Mouse (Mus musculus) heart, adult 2 months (tissue): Measurements from ENCODE around the gene Axin1. TPM values are rescaled to one million over a fixed set of nuclear protein-coding genes. Genes with fewer than 3 reads are reported as not detected.
"Not testable (repeated sequence)": the region's sequence is repeated elsewhere in the genome, so short reads cannot be mapped to it uniquely, and the experiment has no call there.

ENCODE experiments used
- DNase-seq, 2 experiments: peaks; one replicate each; pipeline ENCODE4 v3.0.0; 2021
- H3K27ac ChIP-seq: fragments of 200-600 bp; 2 replicates; pipeline ENCODE4 v1.8.1; 2022
- H3K27me3 ChIP-seq: fragments of 200-500 bp; 2 replicates; pipeline ENCODE4 v1.6.1; 2012; ENCODE audit warnings: mild to moderate bottlenecking, low read length, inconsistent platforms, mixed read lengths; ENCODE audit not compliant: control insufficient read depth, insufficient read depth
- H3K36me3 ChIP-seq: fragments of 200-500 bp; 2 replicates; pipeline ENCODE4 v1.6.1; 2012; ENCODE audit warnings: low read length, inconsistent platforms; ENCODE audit not compliant: control insufficient read depth, insufficient read depth
- H3K4me1 ChIP-seq: fragments of 200-500 bp; 2 replicates; pipeline ENCODE4 v1.6.1; 2011; ENCODE audit warnings: low read length; ENCODE audit not compliant: control insufficient read depth, insufficient read depth
- H3K4me3 ChIP-seq: fragments of 200-600 bp; 2 replicates; pipeline ENCODE4 v1.8.1; 2022
- H3K79me2 ChIP-seq: fragments of 200-500 bp; replicated peaks from 2 replicates; pipeline ENCODE4 v1.6.1; 2012; ENCODE audit warnings: mild to moderate bottlenecking, inconsistent platforms, low read length, moderate library complexity, mixed read lengths; ENCODE audit not compliant: control insufficient read depth, insufficient read depth
- H3K9ac ChIP-seq: fragments of 200-500 bp; 2 replicates; pipeline ENCODE4 v1.6.1; 2012; ENCODE audit warnings: low read depth, mild to moderate bottlenecking, control low read depth, inconsistent platforms, low read length, mixed read lengths
- CTCF ChIP-seq: fragments of 200-600 bp; IDR thresholded peaks from 2 replicates; pipeline ENCODE4 v1.8.1; 2022; ENCODE audit warnings: antibody characterized with exemption, mild to moderate bottlenecking, moderate library complexity
- EP300 ChIP-seq: fragments of 200-500 bp; IDR thresholded peaks from 2 replicates; pipeline ENCODE4 v1.6.1; 2011; ENCODE audit warnings: low read depth, low read length, control low read depth; ENCODE audit not compliant: insufficient read depth
- POLR2A ChIP-seq: fragments of 200-500 bp; IDR thresholded peaks from 2 replicates; pipeline ENCODE4 v1.6.1; 2011; ENCODE audit warnings: mild to moderate bottlenecking, low read depth, low read length, control low read depth; ENCODE audit not compliant: insufficient read depth
- WGBS: fragments of 180-500 bp; shearing (Covaris S2); methylation state at CpG from one replicate; pipeline ENCODE4 v1.1.7; 2018; 5-methylcytosine and 5-hydroxymethylcytosine counted together
- intact Hi-C: fragments of 180-260 bp; cut with DNase I; formaldehyde crosslinking; loops from one replicate; pipeline ENCODE4 v1.15.1; 2025
- polyA plus RNA-seq: library from polyadenylated mRNA; depleted of rRNA; stranded (reverse); fragments of >200 nt; gene quantifications from 2 replicates; pipeline ENCODE4 v1.2.3, GENCODE M21; 2012
- total RNA-seq, 2 experiments: library from RNA; stranded (reverse); gene quantifications; 2 replicates each; pipeline ENCODE4 v1.2.3; 2021

Axin1 gene
- total and polyA plus RNA-seq, 3 experiments: 7.6 to 18.2 (median 16.5) TPM

DNA sequence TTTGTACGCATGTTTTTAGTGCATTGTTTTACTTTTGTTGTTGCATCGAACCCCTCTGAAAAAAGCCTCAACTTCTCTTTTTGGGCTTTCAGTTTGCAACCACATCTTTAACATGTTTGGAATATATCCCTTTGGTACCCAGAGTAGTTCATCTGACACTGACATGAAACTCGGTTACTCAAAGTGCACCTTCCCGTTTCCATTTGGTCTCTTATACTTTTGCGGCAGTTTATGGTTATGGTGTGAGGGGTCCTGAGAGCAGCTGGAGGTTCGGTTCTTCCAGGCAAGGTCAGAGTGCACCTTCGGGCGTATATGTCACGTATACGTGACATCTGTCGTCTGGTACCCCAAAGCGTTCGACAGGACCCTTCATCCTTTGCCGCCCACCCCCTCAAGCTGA, 25.7 kb upstream of the Axin1 start:
- H3K27me3 ChIP-seq: peaks cover 4% of the 10 kb centered on the region; the same call in 1 of the 2 replicates
- TF ChIP-seq CTCF: no peak
- TF ChIP-seq POLR2A: no peak
- TF ChIP-seq EP300: no peak
- peak overlapping the region; percentile 65 for H3K4me3 ChIP-seq
- WGBS: 26% methylated on average over 14 of the region's 14 CpGs
- no peaks in the 10 kb centered on the region for H3K79me2 ChIP-seq
- no peak overlapping the region for H3K27ac ChIP-seq
- no peaks in the 10 kb centered on the region for H3K4me1 ChIP-seq
- no peaks in the 10 kb centered on the region for H3K36me3 ChIP-seq
- intact Hi-C loops: no loop called here
- peak overlapping the region; percentile 74 for H3K9ac ChIP-seq
- DNase-seq: no peak

DNA sequence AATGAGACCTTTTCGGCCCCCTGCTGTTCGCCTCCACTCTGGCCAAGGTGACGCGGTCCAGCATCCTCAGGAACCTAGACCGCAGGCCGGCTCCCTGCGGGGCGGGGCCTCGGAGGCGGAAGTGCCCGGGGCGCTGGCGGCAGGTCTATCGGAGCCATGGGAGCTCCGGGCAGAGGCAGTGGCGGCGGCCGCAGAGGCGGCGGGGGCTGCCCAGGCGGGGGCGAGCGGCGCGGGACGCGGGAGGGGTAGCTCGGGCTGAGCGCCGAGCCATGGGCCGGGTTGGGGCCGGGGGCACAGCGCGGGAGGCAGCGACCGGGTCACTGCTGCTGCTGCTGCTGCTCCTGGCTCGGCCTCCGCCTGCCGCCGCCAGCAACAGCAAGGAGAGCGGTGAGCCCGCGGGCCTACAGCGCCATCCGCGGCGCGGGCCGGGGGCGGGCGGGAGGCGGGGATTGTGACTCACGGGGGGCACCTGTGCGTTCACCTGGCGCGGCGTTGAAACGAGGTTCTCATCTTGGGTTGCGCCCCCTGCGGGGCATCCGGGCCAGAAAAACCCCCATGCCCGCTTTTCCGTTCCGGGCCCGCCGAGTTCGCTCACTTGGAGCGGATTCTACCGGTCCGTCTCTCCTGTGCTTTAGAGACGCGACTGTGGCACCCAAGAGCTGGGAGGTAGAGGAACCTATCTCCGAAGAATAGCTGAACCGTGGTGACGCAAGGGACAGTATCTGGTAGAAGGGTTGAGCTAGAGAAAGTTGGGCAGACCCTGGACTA, 25.1 kb upstream of the Axin1 start, which contains the start of gene Tmem8:
Gene Tmem8 (plus strand): TSS at position 119 of the 768 bp plus-strand sequence.
- Histone ChIP-seq H3K36me3 (no peaks in the 10 kb centered on the region), H3K27me3 (peaks cover 4% of the 10 kb centered on the region; the same call in 1 of the 2 replicates), H3K9ac (peak within 1 kb of the TSS; percentile 74), H3K4me1 (no peaks in the 10 kb centered on the region), H3K27ac (no peak within 1 kb of the TSS; the same call in 1 of the 2 replicates), H3K79me2 (no peaks in the 10 kb centered on the region), H3K4me3 (peak within 1 kb of the TSS; percentile 65)
- intact Hi-C loops: no loop called here
- 2% methylated on average over 73 of the region's 75 CpGs for WGBS
- DNase-seq: peak; percentile 76 to 78
- TF ChIP-seq EP300 (no peak), CTCF (peak; percentile 37)

DNA sequence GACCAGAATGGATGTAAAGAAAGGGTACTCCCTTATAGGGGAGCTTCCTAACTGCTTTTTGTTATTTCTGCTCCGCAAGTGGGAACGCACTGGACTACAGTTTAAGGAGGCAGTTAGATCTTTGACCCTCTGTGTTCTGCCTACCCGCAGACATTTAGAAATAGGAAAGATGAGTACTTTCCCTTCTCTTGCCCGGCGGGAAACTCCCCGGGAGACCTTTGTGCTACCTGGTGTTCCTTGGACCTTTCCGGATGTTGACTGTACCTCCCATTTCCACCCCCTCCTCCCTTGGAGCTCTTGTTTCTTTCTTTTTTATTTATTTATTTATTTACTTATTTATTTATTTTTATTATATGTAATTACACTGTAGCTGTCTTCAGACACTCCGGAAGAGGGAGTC, 24.4 kb upstream of the Axin1 start:
- no peak for DNase-seq
- no peaks in the 10 kb centered on the region for H3K79me2 ChIP-seq
- no peak for TF ChIP-seq EP300
- H3K9ac ChIP-seq: no peak overlapping the region
- H3K27ac ChIP-seq: no peak overlapping the region
- H3K4me1 ChIP-seq: no peaks in the 10 kb centered on the region
- H3K36me3 ChIP-seq: no peaks in the 10 kb centered on the region
- WGBS: 16% methylated on average over 8 of the region's 8 CpGs
- H3K4me3 ChIP-seq: peak overlapping the region; percentile 65
- H3K27me3 ChIP-seq: peaks cover 4% of the 10 kb centered on the region; the same call in 1 of the 2 replicates
- intact Hi-C loops: no loop called here

DNA sequence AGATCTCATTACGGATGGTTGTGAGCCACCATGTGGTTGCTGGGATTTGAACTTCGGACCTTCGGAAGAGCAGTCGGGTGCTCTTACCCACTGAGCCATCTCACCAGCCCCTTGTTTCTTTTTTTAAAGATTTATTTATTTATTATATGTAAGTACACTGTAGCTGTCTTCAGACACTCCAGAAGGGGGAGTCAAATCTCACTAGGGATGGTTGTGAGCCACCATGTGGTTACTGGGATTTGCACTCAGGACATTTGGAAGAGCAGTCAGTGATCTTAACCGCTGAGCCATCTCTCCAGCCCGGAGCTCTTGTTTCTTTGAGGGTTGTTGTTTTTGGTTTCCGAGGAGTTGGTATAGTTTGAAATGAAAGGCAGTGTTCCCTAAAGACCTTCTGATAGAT, 24.0 kb upstream of the Axin1 start:
- H3K27me3 ChIP-seq: not testable (repeated sequence)
- 65% methylated on average over 7 of the region's 7 CpGs for WGBS

DNA sequence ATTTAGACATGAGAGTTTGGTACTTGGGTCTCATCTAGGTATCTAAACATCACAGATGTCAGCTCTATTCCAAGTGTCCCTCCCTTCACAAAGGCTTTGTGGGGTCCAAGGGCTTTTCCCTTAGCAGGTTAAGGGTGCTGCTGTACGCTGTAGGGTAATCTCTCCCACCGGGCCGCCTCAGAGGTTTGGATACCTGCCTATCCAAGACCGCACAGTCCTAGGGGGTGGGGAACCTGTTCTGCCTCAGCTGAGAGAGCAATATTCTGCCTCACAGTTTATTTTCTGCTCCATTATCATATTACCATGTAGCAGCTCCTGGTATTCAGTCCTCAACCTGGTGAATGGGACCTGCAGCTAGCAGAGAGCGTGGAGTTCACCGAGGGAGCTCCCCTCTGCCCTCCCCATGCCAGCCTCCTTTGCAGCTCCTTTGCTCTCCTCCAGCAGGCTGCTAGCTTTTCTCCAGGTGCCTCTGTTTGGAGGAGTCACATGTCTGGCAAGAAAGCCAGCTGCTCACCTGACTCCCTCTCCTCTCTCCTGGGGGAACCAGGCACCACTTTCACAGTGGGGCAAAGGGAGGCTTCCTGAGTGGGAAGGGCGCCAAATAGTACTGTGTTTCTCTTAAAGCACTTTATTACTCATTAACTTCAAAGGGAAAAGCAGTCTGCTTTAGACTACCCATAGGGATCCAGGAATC, 23.1 kb upstream of the Axin1 start:
- WGBS: 75% methylated on average over 7 of the region's 7 CpGs
- Histone ChIP-seq H3K36me3 (no peaks in the 10 kb centered on the region), H3K4me1 (0 out of 2 replicates have a peak, but pooled peaks cover 1% of the 10 kb centered on the region), H3K27me3 (peaks cover 4% of the 10 kb centered on the region; the same call in 1 of the 2 replicates), H3K79me2 (no peaks in the 10 kb centered on the region), H3K4me3 (no peak overlapping the region), H3K9ac (no peak overlapping the region), H3K27ac (no peak overlapping the region)
- no peak for DNase-seq
- TF ChIP-seq POLR2A (no peak), EP300 (no peak), CTCF (no peak)
- intact Hi-C loops: no loop called here

More for the DNA sequence above, 24.0 kb upstream of the Axin1 start:
- H3K36me3 ChIP-seq, H3K27ac ChIP-seq, H3K79me2 ChIP-seq, H3K4me3 ChIP-seq, H3K4me1 ChIP-seq, DNase-seq, intact Hi-C loops, H3K9ac ChIP-seq: not testable (repeated sequence)
- TF ChIP-seq CTCF: peak; percentile 32

DNA sequence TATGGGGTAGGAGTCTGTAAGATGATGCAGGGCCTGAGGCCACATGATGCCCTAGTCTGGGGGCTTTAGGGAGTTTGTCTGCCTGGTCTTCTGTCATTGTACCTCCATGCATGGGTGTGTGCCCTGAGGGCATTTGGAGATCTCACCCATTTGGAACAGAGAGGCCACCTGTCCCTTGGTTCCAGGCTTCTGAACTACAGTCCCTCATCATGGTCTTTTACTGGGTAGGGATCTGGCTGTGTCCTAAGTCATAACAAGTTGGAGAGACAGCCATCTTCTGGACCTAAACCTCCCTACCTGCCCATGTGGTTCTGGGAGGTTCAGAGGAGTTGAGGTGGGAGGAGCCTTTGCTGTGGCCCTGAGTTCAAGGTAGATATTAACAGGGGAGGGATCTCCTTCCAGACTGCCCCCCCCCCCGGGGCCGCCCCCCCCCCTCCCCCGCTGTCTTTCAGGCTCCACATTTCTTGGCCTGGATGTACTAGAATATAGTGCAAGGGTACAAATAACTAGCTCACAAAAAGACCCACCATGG, 22.5 kb upstream of the Axin1 start:
- Histone ChIP-seq H3K27me3 (peaks cover 4% of the 10 kb centered on the region; the same call in 1 of the 2 replicates), H3K27ac (no peak overlapping the region), H3K9ac (no peak overlapping the region), H3K79me2 (no peaks in the 10 kb centered on the region), H3K4me3 (no peak overlapping the region), H3K4me1 (0 out of 2 replicates have a peak, but pooled peaks cover 1% of the 10 kb centered on the region), H3K36me3 (no peaks in the 10 kb centered on the region)
- no peak for TF ChIP-seq EP300
- no peak for TF ChIP-seq CTCF
- no peak for TF ChIP-seq POLR2A
- 79% methylated on average over 2 of the region's 3 CpGs for WGBS
- intact Hi-C loops: no loop called here
- DNase-seq: no peak
